Mouse (Mus musculus) neural tube, embryonic 11.5 days (tissue): ENCODE measurements around the gene Tmem63c. TPM values are rescaled to one million over a fixed set of nuclear protein-coding genes. Genes with fewer than 3 reads are reported as not detected.
A peak's percentile ranks its signal among the peaks of the same experiment; 100 is the strongest.

Experiments used
- ATAC-seq: fragments of 200-750 bp; cut with Nextera tagmentation; 2 replicates; pipeline ENCODE4 v1.8.0; 2017; ENCODE audit warnings: moderate number of reproducible peaks, mild to moderate bottlenecking, moderate TSS enrichment, moderate library complexity; ENCODE audit not compliant: insufficient read depth, low FRiP score, low TSS enrichment
- DNase-seq: peaks from one replicate; pipeline ENCODE4 v3.0.0-alpha.2; 2015; ENCODE audit warnings: low spot score
- H3K27ac ChIP-seq: fragments of 300-500 bp; sonication (generic); 2 replicates; pipeline ENCODE4 v1.5.1; 2014; ENCODE audit warnings: low read depth, mild to moderate bottlenecking, low read length
- H3K27me3 ChIP-seq: fragments of 300-500 bp; sonication (generic); 2 replicates; pipeline ENCODE4 v1.6.1; 2014; ENCODE audit warnings: mild to moderate bottlenecking, low read length, mixed read lengths; ENCODE audit not compliant: control insufficient read depth, insufficient read depth
- H3K36me3 ChIP-seq: fragments of 300-500 bp; sonication (generic); 2 replicates; pipeline ENCODE4 v1.6.1; 2014; ENCODE audit warnings: mild to moderate bottlenecking, low read length, moderate library complexity, mixed read lengths; ENCODE audit not compliant: control insufficient read depth, insufficient read depth
- H3K4me1 ChIP-seq: fragments of 300-500 bp; sonication (generic); 2 replicates; pipeline ENCODE4 v1.6.1; 2014; ENCODE audit warnings: low read length, mixed read lengths; ENCODE audit not compliant: control insufficient read depth, insufficient read depth
- H3K4me2 ChIP-seq: fragments of 300-500 bp; sonication (generic); 2 replicates; pipeline ENCODE4 v1.6.1; 2014; ENCODE audit warnings: low read depth, mild to moderate bottlenecking, moderate library complexity
- H3K4me3 ChIP-seq: fragments of 300-500 bp; sonication (generic); 2 replicates; pipeline ENCODE4 v1.5.1; 2014; ENCODE audit warnings: low read depth, low read length
- H3K9ac ChIP-seq: fragments of 300-500 bp; sonication (generic); 2 replicates; pipeline ENCODE4 v1.6.1; 2014; ENCODE audit warnings: mild to moderate bottlenecking, low read length
- H3K9me3 ChIP-seq: fragments of 300-500 bp; sonication (generic); 2 replicates; pipeline ENCODE4 v1.6.1; 2016; ENCODE audit warnings: low read length; ENCODE audit not compliant: control insufficient read depth
- WGBS: fragments of 180-500 bp; shearing (Covaris S2); extraction: QIAGEN DNeasy Blood & Tissue Kit; methylation state at CpG from one replicate; pipeline ENCODE4 v1.1.7; 2014; 5-methylcytosine and 5-hydroxymethylcytosine counted together
- polyA plus RNA-seq: library from polyadenylated mRNA; unstranded; fragments of >200 nt; fragmentation: Nextera tagmentation; extraction: Ambion mirVana; gene quantifications from 2 replicates; pipeline ENCODE4 v1.2.1, GENCODE M21; 2014

Gene Tmem63c
- polyA plus RNA-seq, 1 experiment from 2014 or later: 0.74 TPM

- no peak overlapping the region for H3K4me3 ChIP-seq
- ATAC-seq: no peak
- no peak for DNase-seq
- no peaks in the 10 kb centered on the region for H3K36me3 ChIP-seq
- H3K27ac ChIP-seq: no peak overlapping the region
- no peaks in the 10 kb centered on the region for H3K4me1 ChIP-seq
- H3K9me3 ChIP-seq: no peaks in the 10 kb centered on the region
- H3K4me2 ChIP-seq: no peak overlapping the region
- no peaks in the 10 kb centered on the region for H3K27me3 ChIP-seq
- no peak overlapping the region for H3K9ac ChIP-seq
- 84% methylated on average over 4 of the region's 4 CpGs for WGBS
Observed at GRCm38 (mm10) chr12:87004596-87004995, 16.5 kb upstream of the Tmem63c start.

DNA sequence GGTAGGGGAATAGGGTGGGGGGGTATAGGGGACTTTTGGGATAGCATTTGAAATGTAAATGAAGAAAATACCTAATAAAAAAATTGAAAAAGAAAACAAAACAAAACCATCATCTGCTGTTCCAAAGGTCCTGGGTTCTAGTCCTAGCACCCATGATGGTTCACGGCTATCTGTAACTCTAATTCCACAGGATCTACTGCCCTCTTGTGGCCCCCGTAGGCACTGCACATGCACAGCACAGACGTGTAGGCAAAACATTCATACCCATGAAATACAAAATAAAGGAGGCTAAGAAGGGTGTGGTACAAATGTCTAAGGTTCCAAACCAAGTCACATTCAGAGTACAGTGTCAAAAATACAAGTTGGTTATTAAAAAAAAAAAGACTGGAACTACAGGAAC, 4.1 kb upstream of the Tmem63c start:
- Histone ChIP-seq H3K36me3 (no peaks in the 10 kb centered on the region), H3K9ac (no peak overlapping the region), H3K9me3 (no peaks in the 10 kb centered on the region), H3K4me3 (no peak overlapping the region), H3K4me2 (no peak overlapping the region), H3K4me1 (no peaks in the 10 kb centered on the region), H3K27me3 (no peaks in the 10 kb centered on the region), H3K27ac (no peak overlapping the region)
- DNase-seq (no peak), ATAC-seq (no peak)
- WGBS: 44% methylated on average over 3 of the region's 3 CpGs

- no peaks in the 10 kb centered on the region for H3K36me3 ChIP-seq
- H3K27ac ChIP-seq: no peak overlapping the region
- H3K27me3 ChIP-seq: no peaks in the 10 kb centered on the region
- no peaks in the 10 kb centered on the region for H3K4me1 ChIP-seq
- H3K4me3 ChIP-seq: no peak overlapping the region
- H3K9me3 ChIP-seq: no peaks in the 10 kb centered on the region
- H3K9ac ChIP-seq: no peak overlapping the region
- ATAC-seq (no peak), DNase-seq (no peak)
- H3K4me2 ChIP-seq: no peak overlapping the region
- WGBS: 90% methylated on average over 2 of the region's 2 CpGs
Observed at GRCm38 (mm10) chr12:87018756-87019155, 2.4 kb upstream of the Tmem63c start.

DNA sequence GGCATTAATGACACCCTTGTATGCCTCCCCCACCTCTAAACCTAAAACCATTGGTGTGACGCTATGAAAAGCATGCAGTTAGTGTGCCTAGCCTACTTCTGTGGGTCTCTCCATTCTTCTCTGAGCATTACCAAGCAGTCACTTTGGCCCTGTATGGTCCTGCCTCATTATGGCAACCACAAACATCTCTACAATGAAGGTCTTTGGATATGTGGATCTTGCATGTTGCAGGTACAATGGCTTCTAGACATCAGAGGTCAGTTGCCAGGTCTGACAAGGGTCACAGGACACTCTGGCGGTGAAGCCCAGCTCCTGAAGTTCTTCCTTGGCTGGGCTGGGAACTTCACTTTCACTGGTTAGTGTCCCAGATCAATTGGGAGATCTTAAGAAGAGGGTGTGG, 866 bp downstream of the Tmem63c start:
- 76% methylated on average over 2 of the region's 2 CpGs for WGBS
- H3K27ac ChIP-seq: no peak overlapping the region
- ATAC-seq: no peak
- no peak overlapping the region for H3K4me2 ChIP-seq
- no peaks in the 10 kb centered on the region for H3K36me3 ChIP-seq
- no peaks in the 10 kb centered on the region for H3K4me1 ChIP-seq
- no peak for DNase-seq
- H3K27me3 ChIP-seq: peaks cover 4% of the 10 kb centered on the region; the same call in 1 of the 2 replicates
- no peak overlapping the region for H3K9ac ChIP-seq
- no peaks in the 10 kb centered on the region for H3K9me3 ChIP-seq
- H3K4me3 ChIP-seq: no peak overlapping the region

DNA sequence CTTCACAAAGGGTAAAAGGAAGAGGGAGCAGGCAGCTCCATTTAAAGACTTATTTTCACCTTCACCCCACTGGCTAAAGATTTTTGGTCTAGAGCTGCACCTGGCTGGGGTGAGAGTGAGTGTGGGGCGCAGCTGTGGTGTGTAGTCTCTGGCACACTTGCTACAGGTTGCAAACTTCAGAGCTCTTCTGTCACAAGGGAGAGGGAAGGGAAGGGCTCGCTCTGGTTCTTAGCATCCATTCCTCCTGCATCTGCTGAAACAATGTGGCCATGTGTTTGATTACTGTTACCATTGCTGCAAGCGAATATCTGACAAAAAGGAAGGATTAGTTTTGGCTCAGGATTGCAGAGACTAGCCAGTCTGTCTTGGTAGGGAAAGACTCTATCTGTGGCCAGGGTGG, 2.3 kb downstream of the Tmem63c start:
- Histone ChIP-seq H3K4me1 (no peaks in the 10 kb centered on the region), H3K4me3 (no peak overlapping the region), H3K36me3 (no peaks in the 10 kb centered on the region), H3K9me3 (no peaks in the 10 kb centered on the region), H3K27ac (no peak overlapping the region), H3K4me2 (no peak overlapping the region), H3K27me3 (peaks cover 4% of the 10 kb centered on the region; the same call in 1 of the 2 replicates), H3K9ac (no peak overlapping the region)
- ATAC-seq: no peak
- DNase-seq: no peak
- WGBS: 77% methylated on average over 3 of the region's 3 CpGs

DNA sequence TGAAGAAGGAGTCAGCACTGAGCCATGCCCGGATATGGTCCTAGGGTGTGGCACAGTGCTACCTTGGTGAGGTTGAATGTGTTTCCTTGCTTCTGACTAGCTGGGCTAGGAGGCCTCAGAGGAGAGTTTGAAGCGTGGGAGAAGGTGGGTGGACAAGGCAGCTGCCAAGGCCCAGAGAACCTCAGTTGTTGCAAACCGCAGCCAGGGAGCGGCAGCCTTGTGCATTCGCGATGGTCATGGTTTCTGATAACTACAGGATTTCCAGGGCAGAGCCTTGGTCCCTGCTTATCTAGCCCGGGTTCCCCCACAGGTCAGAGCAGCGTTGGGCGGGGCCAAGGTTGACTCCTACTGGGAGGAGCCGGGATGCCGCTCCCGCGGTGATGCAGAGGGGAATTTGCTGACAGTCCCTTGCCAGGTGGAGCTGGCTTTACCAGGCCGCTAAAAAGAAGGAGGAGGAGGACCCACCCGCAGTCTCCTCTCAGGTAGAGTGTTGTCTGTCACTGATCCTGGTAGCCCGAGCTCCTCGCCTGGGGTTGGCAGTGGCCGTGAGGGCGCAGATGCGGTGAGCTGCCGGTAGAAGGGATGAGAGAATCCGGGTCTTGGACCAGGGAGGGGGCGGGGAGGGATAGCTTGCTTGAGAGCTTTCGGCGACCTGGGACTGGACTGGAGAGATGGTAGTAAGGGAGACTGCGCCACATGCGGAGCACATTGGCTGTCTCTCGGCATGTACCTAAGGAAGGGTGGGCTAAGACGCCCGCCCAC, 5.2 kb downstream of the Tmem63c start:
- DNase-seq (peak; percentile 46), ATAC-seq (peak; percentile 31; the same call in 1 of the 2 replicates)
- Histone ChIP-seq H3K9ac (peak overlapping the region; percentile 39), H3K27ac (no peak overlapping the region), H3K4me2 (peak overlapping the region; percentile 52), H3K36me3 (no peaks in the 10 kb centered on the region), H3K27me3 (peaks cover 4% of the 10 kb centered on the region; the same call in 1 of the 2 replicates), H3K9me3 (no peaks in the 10 kb centered on the region), H3K4me1 (no peaks in the 10 kb centered on the region), H3K4me3 (peak overlapping the region; percentile 31)
- 4% methylated on average over 30 of the region's 30 CpGs for WGBS

GRCm38 (mm10) chr12:87026871-87027240, 5.7 kb downstream of the Tmem63c start:
- peak overlapping the region; percentile 52 for H3K4me2 ChIP-seq
- peak overlapping the region; percentile 39 for H3K9ac ChIP-seq
- 10% methylated on average over 8 of the region's 8 CpGs for WGBS
- H3K27ac ChIP-seq: no peak overlapping the region
- peaks cover 4% of the 10 kb centered on the region; the same call in 1 of the 2 replicates for H3K27me3 ChIP-seq
- H3K9me3 ChIP-seq: no peaks in the 10 kb centered on the region
- no peaks in the 10 kb centered on the region for H3K36me3 ChIP-seq
- no peaks in the 10 kb centered on the region for H3K4me1 ChIP-seq
- DNase-seq (no peak), ATAC-seq (no peak)
- H3K4me3 ChIP-seq: peak overlapping the region; percentile 31

DNA sequence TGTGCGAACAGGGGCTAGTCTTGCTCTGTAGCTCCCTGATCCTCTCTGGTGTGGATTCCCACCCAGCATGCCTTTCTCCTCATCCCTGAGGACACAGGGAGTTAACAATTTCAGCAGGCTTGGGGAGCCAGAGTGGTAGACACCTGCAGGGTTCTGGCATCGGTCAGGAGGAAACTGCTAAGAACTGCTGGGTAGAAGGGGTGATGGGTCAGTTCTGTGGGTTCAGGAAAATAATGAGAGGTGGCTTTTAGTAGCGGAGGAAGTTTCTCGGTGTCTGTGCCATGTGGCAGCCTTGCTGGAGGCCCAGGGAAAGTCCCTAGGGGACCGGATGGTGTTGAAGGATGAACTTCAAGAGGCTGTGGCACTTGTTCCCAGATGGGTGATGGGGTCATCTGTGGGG, 6.3 kb downstream of the Tmem63c start:
- 65% methylated on average over 5 of the region's 5 CpGs for WGBS
- no peak for DNase-seq
- Histone ChIP-seq H3K9me3 (no peaks in the 10 kb centered on the region), H3K36me3 (no peaks in the 10 kb centered on the region), H3K4me3 (no peak overlapping the region), H3K4me2 (no peak overlapping the region), H3K27ac (no peak overlapping the region), H3K9ac (no peak overlapping the region), H3K27me3 (peaks cover 4% of the 10 kb centered on the region; the same call in 1 of the 2 replicates), H3K4me1 (no peaks in the 10 kb centered on the region)
- ATAC-seq: no peak

- Histone ChIP-seq H3K4me1 (no peaks in the 10 kb centered on the region), H3K27ac (no peak overlapping the region), H3K9ac (no peak overlapping the region), H3K4me3 (no peak overlapping the region), H3K36me3 (no peaks in the 10 kb centered on the region), H3K4me2 (no peak overlapping the region), H3K27me3 (peaks cover 4% of the 10 kb centered on the region; the same call in 1 of the 2 replicates), H3K9me3 (no peaks in the 10 kb centered on the region)
- DNase-seq: no peak
- 70% methylated on average over 2 of the region's 2 CpGs for WGBS
- no peak for ATAC-seq
Observed at GRCm38 (mm10) chr12:87028068-87028467, 6.9 kb downstream of the Tmem63c start.
